Mouse (Mus musculus) CH12.LX (cell line): ENCODE measurements around the gene Fam213a. TPM values are rescaled to one million over a fixed set of nuclear protein-coding genes. Genes with fewer than 3 reads are reported as not detected.

Experiments used
- DNase-seq: peaks from one replicate; pipeline ENCODE4 v3.0.0-alpha.2; 2013; ENCODE audit errors: extremely low read depth
- H3K27ac ChIP-seq: 2 replicates; pipeline ENCODE4 v1.5.1; 2012; ENCODE audit warnings: low read depth, mild to moderate bottlenecking, control low read depth, moderate library complexity; ENCODE audit not compliant: insufficient read depth
- H3K27me3 ChIP-seq: replicated peaks from 2 replicates; pipeline ENCODE3; 2012; ENCODE audit warnings: inconsistent platforms
- H3K36me3 ChIP-seq, 2 experiments: replicated peaks in 1 of 2; 2 replicates each; pipeline versions ENCODE3 to v1.6.1; 2012; ENCODE audit warnings: inconsistent platforms in 1 of 2, low read length in 1 of 2, mild to moderate bottlenecking in 1 of 2, mixed read lengths in 1 of 2, moderate library complexity in 1 of 2; ENCODE audit not compliant: control insufficient read depth in 1 of 2, insufficient read depth in 1 of 2
- H3K4me1 ChIP-seq, 2 experiments: 2 replicates each; pipeline ENCODE4 v1.6.1; 2012; ENCODE audit warnings: inconsistent platforms in 1 of 2, moderate library complexity in 1 of 2; ENCODE audit not compliant: insufficient read depth in 2 of 2, control insufficient read depth in 1 of 2
- H3K4me2 ChIP-seq: 2 replicates; pipeline ENCODE4 v1.6.1; 2012; ENCODE audit warnings: low read depth, mild to moderate bottlenecking, control low read depth; ENCODE audit not compliant: poor library complexity, insufficient read depth, severe bottlenecking
- H3K4me3 ChIP-seq, 3 experiments: fragments of 150-350 bp in 1 of 3; sonication (generic) in 1 of 3; replicated peaks in 1 of 3; 2 replicates each; pipeline versions ENCODE3 to v1.5.1; 2011 to 2012; ENCODE audit warnings: low read depth in 2 of 3, low read length in 2 of 3, mild to moderate bottlenecking in 2 of 3, moderate library complexity in 2 of 3, control low read depth in 1 of 3, improper control_type of control experiment in 1 of 3, inconsistent platforms in 1 of 3, mixed read lengths in 1 of 3; ENCODE audit not compliant: poor library complexity in 1 of 3
- H3K79me2 ChIP-seq: replicated peaks from 2 replicates; pipeline ENCODE4 v1.6.1; 2012; ENCODE audit warnings: mild to moderate bottlenecking, moderate library complexity; ENCODE audit not compliant: control insufficient read depth, poor library complexity, insufficient read depth, severe bottlenecking; ENCODE audit errors: extremely low read depth
- H3K9ac ChIP-seq: 2 replicates; pipeline ENCODE4 v1.6.1; 2012; ENCODE audit warnings: low read depth, mild to moderate bottlenecking, control low read depth, moderate library complexity; ENCODE audit not compliant: insufficient read depth
- H3K9me3 ChIP-seq: replicated peaks from 2 replicates; pipeline ENCODE3; 2012; ENCODE audit warnings: low read length, inconsistent platforms, mixed read lengths
- CHD1 ChIP-seq: IDR thresholded peaks from 2 replicates; pipeline ENCODE4 v1.6.1; 2012; ENCODE audit warnings: low read depth, low read length, improper control_type of control experiment, inconsistent platforms
- CTCF ChIP-seq, 2 experiments: IDR thresholded peaks in 1 of 2; conservative IDR thresholded peaks in 1 of 2; 2 replicates each; pipeline ENCODE4 v1.5.1; 2011 to 2012; ENCODE audit warnings: low read depth in 2 of 2, low read length in 2 of 2, improper control_type of control experiment in 1 of 2, inconsistent platforms in 1 of 2, mild to moderate bottlenecking in 1 of 2, moderate library complexity in 1 of 2
- ETS1 ChIP-seq: conservative IDR thresholded peaks from 2 replicates; pipeline ENCODE4 v1.6.1; 2012; ENCODE audit warnings: low read depth, mild to moderate bottlenecking, inconsistent platforms, low read length, improper control_type of control experiment, moderate library complexity
- KAT2A ChIP-seq: IDR thresholded peaks from 2 replicates; pipeline ENCODE4 v1.6.1; 2012; ENCODE audit warnings: low read length, improper control_type of control experiment, inconsistent platforms; ENCODE audit not compliant: insufficient replicate concordance
- MAZ ChIP-seq: IDR thresholded peaks from 2 replicates; pipeline ENCODE4 v1.6.1; 2012; ENCODE audit warnings: low read depth, mild to moderate bottlenecking, inconsistent platforms, low read length, improper control_type of control experiment, moderate library complexity
- MEF2A ChIP-seq: IDR thresholded peaks from 2 replicates; pipeline ENCODE4 v1.6.1; 2014; ENCODE audit warnings: low read depth, mild to moderate bottlenecking, inconsistent platforms, low read length, improper control_type of control experiment, borderline replicate concordance
- POLR2AphosphoS2 ChIP-seq: IDR thresholded peaks from 2 replicates; pipeline ENCODE4 v1.6.1; 2011; ENCODE audit warnings: low read depth, low read length, improper control_type of control experiment
- RCOR1 ChIP-seq: conservative IDR thresholded peaks from 2 replicates; pipeline ENCODE4 v1.6.1; 2012; ENCODE audit warnings: low read depth, mild to moderate bottlenecking, inconsistent platforms, low read length, improper control_type of control experiment
- SIN3A ChIP-seq: IDR thresholded peaks from 2 replicates; pipeline ENCODE4 v1.6.1; 2012; ENCODE audit warnings: low read length, improper control_type of control experiment, inconsistent platforms
- TBP ChIP-seq: conservative IDR thresholded peaks from 2 replicates; pipeline ENCODE4 v1.6.1; 2011; ENCODE audit warnings: low read depth, low read length, improper control_type of control experiment
- TCF12 ChIP-seq: IDR thresholded peaks from 2 replicates; pipeline ENCODE4 v1.6.1; 2014; ENCODE audit warnings: low read depth, mild to moderate bottlenecking, inconsistent platforms, low read length, improper control_type of control experiment
- UBTF ChIP-seq: IDR thresholded peaks from 2 replicates; pipeline ENCODE4 v1.6.1; 2012; ENCODE audit warnings: low read depth, mild to moderate bottlenecking, inconsistent platforms, low read length, improper control_type of control experiment, moderate library complexity
- USF1 ChIP-seq: IDR thresholded peaks from 2 replicates; pipeline ENCODE4 v1.6.1; 2014; ENCODE audit warnings: low read depth, mild to moderate bottlenecking, inconsistent platforms, low read length, improper control_type of control experiment
- USF2 ChIP-seq: conservative IDR thresholded peaks from 2 replicates; pipeline ENCODE4 v1.6.1; 2011; ENCODE audit warnings: low read depth, low read length, improper control_type of control experiment
- ZC3H11A ChIP-seq: IDR thresholded peaks from 2 replicates; pipeline ENCODE4 v1.6.1; 2012; ENCODE audit warnings: low read depth, mild to moderate bottlenecking, inconsistent platforms, low read length, improper control_type of control experiment
- ZMIZ1 ChIP-seq: IDR thresholded peaks from 2 replicates; pipeline ENCODE4 v1.6.1; 2012; ENCODE audit warnings: low read depth, mild to moderate bottlenecking, inconsistent platforms, low read length, improper control_type of control experiment
- ZNF384 ChIP-seq: IDR thresholded peaks from 2 replicates; pipeline ENCODE4 v1.6.1; 2012; ENCODE audit warnings: low read depth, low read length, improper control_type of control experiment, inconsistent platforms
- dilution Hi-C: fragments of 300-500 bp; cut with MboI; formaldehyde crosslinking; loops from 2 replicates; pipeline ENCODE4 v1.14.3; 2020; ENCODE audit warnings: low sequenced_read_pairs; ENCODE audit not compliant: extremely low pct_unique_long_range_greater_than_20kb, extremely low pct_ligation_motif_present
- in situ Hi-C: fragments of 300-500 bp; cut with MboI; formaldehyde crosslinking; loops from 3 replicates; pipeline ENCODE4 v1.14.3; 2019; ENCODE audit warnings: low sequenced_read_pairs, low pct_ligation_motif_present, low pct_unique_long_range_greater_than_20kb, mixed read lengths
- polyA plus RNA-seq: library from polyadenylated mRNA; unstranded; fragments of >175 nt; gene quantifications from 2 replicates; pipeline ENCODE4 v1.2.1, GENCODE M21; 2012; ENCODE audit warnings: low read depth; ENCODE audit not compliant: insufficient read length
- total RNA-seq, 2 experiments: library from RNA; depleted of rRNA; stranded (reverse); fragments of 300-350 nt in 1 of 2; fragments of >200 nt in 1 of 2; gene quantifications; 2 replicates each; pipeline ENCODE4 v1.2.3; 2012 to 2014

Fam213a gene
- total and polyA plus RNA-seq, 3 experiments = 11.6 to 17.1 (median 14.1) TPM

GRCm38 (mm10) chr14:40966392-40966861 is 47.2 kb downstream of the Fam213a start, which contains the start of gene Tspan14 (continued):
- TF ChIP-seq TCF12 (0 out of 2 replicates have a peak, but pooled peaks have one; percentile 12), USF1 (no peak), ZNF384 (no peak), ETS1 (no peak), ZC3H11A (no peak), KAT2A (no peak), ZMIZ1 (no peak), UBTF (peak; percentile 70; the same call in 1 of the 2 replicates), TBP (no peak), RCOR1 (no peak), POLR2AphosphoS2 (no peak), MEF2A (0 out of 2 replicates have a peak, but pooled peaks have one; percentile 4), CTCF (conservative IDR thresholded peaks at IDR 0.05 in 1 of 2, IDR thresholded peaks at IDR 0.05 in 1 of 2; ENCODE audit: low read depth in 2 of 2, low read length in 2 of 2) (no peak), SIN3A (peak; percentile 13; the same call in 1 of the 2 replicates)

- Histone ChIP-seq H3K9me3 (no peaks in the 10 kb centered on the region), H3K4me3 (peak overlapping the region; percentile 83 to 97 (median 84)), H3K27ac (no peak overlapping the region; the same call in 1 of the 2 replicates), H3K9ac (peak overlapping the region; percentile 94), H3K79me2 (peaks cover 31% of the 10 kb centered on the region), H3K27me3 (no peaks in the 10 kb centered on the region), H3K4me2 (peak overlapping the region; percentile 64), H3K4me1 (peaks cover 23 to 61% of the 10 kb centered on the region in 2 experiments), H3K36me3 (peaks cover 0 to 3% of the 10 kb centered on the region in 2 experiments)
- in situ Hi-C loops (no loop called here), dilution Hi-C loops (no loop called here)
- no peak for DNase-seq
- TF ChIP-seq USF1 (no peak), CHD1 (0 out of 2 replicates have a peak, but pooled peaks have one; percentile 29), SIN3A (no peak), USF2 (no peak), MAZ (no peak), MEF2A (no peak), ZNF384 (peak; percentile 94)
Observed at GRCm38 (mm10) chr14:40965507-40966356, 47.9 kb downstream of the Fam213a start.
